Mouse (Mus musculus): Measurements from ENCODE around the gene BC005537. TPM values are rescaled to one million over a fixed set of nuclear protein-coding genes. Genes with fewer than 3 reads are reported as not detected.

The BC005537 gene
- total and polyA plus RNA-seq, 2 experiments from 2014 or later, result 14.0 to 43.9 TPM

DNA sequence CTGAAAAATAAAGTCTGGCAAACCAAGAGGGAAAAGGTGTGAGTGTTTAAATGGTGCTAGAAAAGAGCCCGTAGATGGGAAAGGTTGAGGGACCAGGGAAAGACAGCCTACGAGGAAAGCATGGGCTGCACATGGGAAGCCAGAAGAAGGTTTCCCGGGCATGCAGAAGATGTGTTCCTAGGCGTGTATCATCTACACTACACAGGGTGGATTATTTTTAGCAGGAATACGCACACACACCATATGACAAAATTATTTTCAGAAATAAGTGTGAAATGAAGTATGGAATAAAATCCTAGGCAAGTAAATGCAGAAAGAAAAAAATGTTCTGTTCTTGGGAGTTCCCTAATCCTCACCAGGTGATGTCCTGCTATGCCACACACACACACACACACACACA is 14.0 kb upstream of the BC005537 start:
- no peak overlapping the region for H3K9ac ChIP-seq (replicated peaks; ENCODE audit: low read depth, low read length)

DNA sequence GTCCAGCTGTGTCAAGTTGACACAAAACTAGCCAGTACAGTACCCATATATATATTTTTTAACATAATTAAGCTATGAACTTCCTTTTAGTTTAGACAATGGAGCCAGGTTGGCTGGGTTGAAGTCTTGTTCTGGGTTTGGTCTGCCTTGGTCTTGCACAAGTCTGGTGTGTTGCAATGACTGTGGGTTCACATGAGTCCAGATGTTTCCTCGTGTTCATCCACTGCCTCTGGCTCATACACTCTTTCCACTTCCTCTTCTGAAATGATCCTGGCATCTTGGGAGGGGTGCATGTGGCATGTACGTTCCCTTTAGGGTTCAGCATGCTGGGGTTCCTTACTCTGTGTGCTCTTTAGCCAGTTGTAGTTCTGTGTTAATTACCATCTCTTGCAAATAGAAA is 10.1 kb upstream of the BC005537 start:
- DNase-seq (ENCODE audit: low spot score), result no peak
- H3K9ac ChIP-seq (replicated peaks; ENCODE audit: low read depth, low read length), result no peak overlapping the region

More for the DNA sequence above, 14.0 kb upstream of the BC005537 start:
- H3K4me1 ChIP-seq (ENCODE audit: control insufficient read depth, insufficient read depth), result no peaks in the 10 kb centered on the region
- H3K27me3 ChIP-seq (ENCODE audit: control insufficient read depth, insufficient read depth, low read length), result no peaks in the 10 kb centered on the region
- no peak overlapping the region for H3K4me2 ChIP-seq (ENCODE audit: low read depth, low read length)
- H3K36me3 ChIP-seq (replicated peaks; ENCODE audit: control insufficient read depth, insufficient read depth, low read length), result no peaks in the 10 kb centered on the region
- DNase-seq (ENCODE audit: low spot score) (no peak), ATAC-seq (ENCODE audit: insufficient read depth, low read depth) (no peak)
- H3K27ac ChIP-seq (ENCODE audit: low read depth), result no peak overlapping the region
- H3K4me3 ChIP-seq (ENCODE audit: low read depth, low read length), result no peak overlapping the region
- TF ChIP-seq EP300 (IDR thresholded peaks at IDR 0.05; ENCODE audit: low read depth) (no peak), CTCF (IDR thresholded peaks at IDR 0.05; ENCODE audit: low read depth) (no peak)
- no peaks in the 10 kb centered on the region for H3K9me3 ChIP-seq (replicated peaks; ENCODE audit: control insufficient read depth, low read length)
- WGBS, result 83% methylated on average over 5 of the region's 5 CpGs

DNA sequence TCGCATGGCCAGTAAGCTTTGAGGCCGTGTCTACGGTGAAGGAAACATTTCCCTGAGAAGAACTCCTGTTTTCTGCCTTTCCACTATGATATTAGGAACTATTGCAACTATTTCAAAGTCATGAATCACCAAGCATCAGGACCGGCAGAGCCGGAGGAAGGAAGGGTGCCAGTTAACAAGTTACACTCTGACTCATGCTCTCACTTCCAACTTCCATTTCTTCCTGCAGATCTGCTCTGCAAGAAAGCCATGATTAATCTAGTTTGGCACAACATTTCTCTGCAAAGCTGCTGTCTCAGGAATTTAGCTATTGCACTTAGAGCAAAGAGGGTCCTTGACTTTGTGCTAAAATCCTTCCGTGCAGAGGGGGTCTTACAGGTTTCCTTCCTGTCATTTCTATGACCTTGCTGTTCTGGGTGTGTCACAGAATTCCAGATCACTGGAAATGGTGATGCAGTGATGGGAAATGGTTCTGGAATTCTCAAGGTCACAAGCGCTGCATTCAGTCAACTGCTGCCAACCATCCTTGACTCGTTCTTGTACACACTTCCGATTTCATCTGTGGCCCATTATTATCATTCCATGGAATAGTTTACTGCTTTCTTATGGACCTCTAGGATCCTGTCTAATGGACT is 8.9 kb upstream of the BC005537 start:
- Histone ChIP-seq H3K27ac (ENCODE audit: low read depth) (no peak overlapping the region), H3K4me3 (ENCODE audit: low read depth, low read length) (no peak overlapping the region), H3K4me1 (ENCODE audit: control insufficient read depth, insufficient read depth) (no peaks in the 10 kb centered on the region), H3K36me3 (replicated peaks; ENCODE audit: control insufficient read depth, insufficient read depth, low read length) (no peaks in the 10 kb centered on the region), H3K9me3 (replicated peaks; ENCODE audit: control insufficient read depth, low read length) (no peaks in the 10 kb centered on the region), H3K27me3 (ENCODE audit: control insufficient read depth, insufficient read depth, low read length) (no peaks in the 10 kb centered on the region), H3K4me2 (ENCODE audit: low read depth, low read length) (no peak overlapping the region), H3K9ac (replicated peaks; ENCODE audit: low read depth, low read length) (no peak overlapping the region)
- TF ChIP-seq EP300 (IDR thresholded peaks at IDR 0.05; ENCODE audit: low read depth), result no peak
- no peak for DNase-seq (ENCODE audit: low spot score)
- ATAC-seq (ENCODE audit: insufficient read depth, low read depth), result no peak
- 61% methylated on average over 9 of the region's 9 CpGs for WGBS

More for the DNA sequence above, 10.1 kb upstream of the BC005537 start:
- Histone ChIP-seq H3K4me2 (ENCODE audit: low read depth, low read length) (no peak overlapping the region), H3K4me1 (ENCODE audit: control insufficient read depth, insufficient read depth) (no peaks in the 10 kb centered on the region), H3K9me3 (replicated peaks; ENCODE audit: control insufficient read depth, low read length) (no peaks in the 10 kb centered on the region), H3K27me3 (ENCODE audit: control insufficient read depth, insufficient read depth, low read length) (no peaks in the 10 kb centered on the region), H3K36me3 (replicated peaks; ENCODE audit: control insufficient read depth, insufficient read depth, low read length) (no peaks in the 10 kb centered on the region), H3K27ac (ENCODE audit: low read depth) (no peak overlapping the region), H3K4me3 (ENCODE audit: low read depth, low read length) (no peak overlapping the region)
- no peak for ATAC-seq (ENCODE audit: insufficient read depth, low read depth)
- TF ChIP-seq EP300 (IDR thresholded peaks at IDR 0.05; ENCODE audit: low read depth) (no peak), CTCF (IDR thresholded peaks at IDR 0.05; ENCODE audit: low read depth) (no peak)
- WGBS, result 71% methylated on average over 2 of the region's 2 CpGs

DNA sequence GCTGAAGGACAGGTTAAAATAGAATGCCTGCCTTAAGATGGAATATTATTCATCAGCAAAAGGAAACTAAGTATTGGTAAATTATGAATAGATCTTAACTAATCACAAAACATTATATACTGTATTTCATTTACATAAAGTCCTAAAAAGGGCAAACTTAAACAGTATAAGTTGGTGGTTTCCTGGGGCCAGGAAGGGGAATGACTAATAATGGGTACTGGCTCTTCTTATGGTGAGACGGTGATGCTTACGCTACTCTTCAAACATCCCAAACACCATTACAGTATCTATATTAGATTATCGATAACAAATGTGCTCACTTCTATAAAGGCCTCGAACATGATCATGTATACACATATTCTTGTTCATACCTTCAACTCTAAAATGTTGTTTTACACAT is 2.8 kb upstream of the BC005537 start:
- Histone ChIP-seq H3K4me3 (ENCODE audit: low read depth, low read length) (no peak overlapping the region), H3K27me3 (ENCODE audit: control insufficient read depth, insufficient read depth, low read length) (no peaks in the 10 kb centered on the region), H3K27ac (ENCODE audit: low read depth) (no peak overlapping the region), H3K9me3 (replicated peaks; ENCODE audit: control insufficient read depth, low read length) (no peaks in the 10 kb centered on the region), H3K9ac (replicated peaks; ENCODE audit: low read depth, low read length) (no peak overlapping the region), H3K4me2 (ENCODE audit: low read depth, low read length) (no peak overlapping the region), H3K4me1 (ENCODE audit: control insufficient read depth, insufficient read depth) (peaks cover 9% of the 10 kb centered on the region; the same call in 1 of the 2 replicates), H3K36me3 (replicated peaks; ENCODE audit: control insufficient read depth, insufficient read depth, low read length) (no peaks in the 10 kb centered on the region)
- WGBS, result 98% methylated on average over 4 of the region's 4 CpGs
- ATAC-seq (ENCODE audit: insufficient read depth, low read depth) (no peak), DNase-seq (ENCODE audit: low spot score) (no peak)
- no peak for TF ChIP-seq EP300 (IDR thresholded peaks at IDR 0.05; ENCODE audit: low read depth)
- no peak for TF ChIP-seq CTCF (IDR thresholded peaks at IDR 0.05; ENCODE audit: low read depth)

DNA sequence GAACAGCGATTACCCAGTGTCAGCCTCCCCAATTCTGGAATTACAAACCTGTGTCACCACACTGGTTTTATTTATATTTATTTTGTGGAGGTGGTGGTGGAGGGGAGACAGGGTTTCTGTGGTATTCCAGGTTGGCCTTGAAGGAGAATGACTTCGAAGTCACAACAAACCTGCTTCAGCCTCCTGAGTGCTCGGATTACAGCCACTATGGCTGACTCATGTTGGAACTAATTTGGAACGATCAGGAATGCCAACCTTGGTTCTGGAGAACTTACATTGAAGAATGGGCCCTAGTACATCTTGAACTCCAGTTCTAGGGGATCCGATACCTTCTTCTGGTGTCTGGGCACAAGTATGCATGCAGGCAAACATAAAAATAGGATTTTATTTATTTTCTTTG is 2.1 kb upstream of the BC005537 start:
- Histone ChIP-seq H3K4me2 (ENCODE audit: low read depth, low read length) (peak overlapping the region; percentile 86), H3K4me1 (ENCODE audit: control insufficient read depth, insufficient read depth) (peaks cover 15% of the 10 kb centered on the region), H3K27me3 (ENCODE audit: control insufficient read depth, insufficient read depth, low read length) (no peaks in the 10 kb centered on the region), H3K36me3 (replicated peaks; ENCODE audit: control insufficient read depth, insufficient read depth, low read length) (no peaks in the 10 kb centered on the region), H3K4me3 (ENCODE audit: low read depth, low read length) (peak overlapping the region; percentile 92), H3K9me3 (replicated peaks; ENCODE audit: control insufficient read depth, low read length) (no peaks in the 10 kb centered on the region), H3K9ac (replicated peaks; ENCODE audit: low read depth, low read length) (peak overlapping the region; percentile 63; the same call in 1 of the 2 replicates), H3K27ac (ENCODE audit: low read depth) (peak overlapping the region; percentile 100)
- TF ChIP-seq EP300 (IDR thresholded peaks at IDR 0.05; ENCODE audit: low read depth), result no peak
- TF ChIP-seq CTCF (IDR thresholded peaks at IDR 0.05; ENCODE audit: low read depth), result no peak
- WGBS, result 65% methylated on average over 5 of the region's 5 CpGs
- no peak for DNase-seq (ENCODE audit: low spot score)
- no peak for ATAC-seq (ENCODE audit: insufficient read depth, low read depth)

All from heart, postnatal 0 days (tissue).